In genomic region chr2:6723602-6724001, GRCm38 (mm10) we compare ENCODE assay signal across 16 mouse cellular contexts.
DNase-seq lines count a peak whose midpoint lies in the region; ATAC-seq lines count a peak whose summit lies in the region.
"Had no signal": no experiment of that assay in that cellular context is flagged by ENCODE, and none has a peak within 500 bp of the region (broad histone marks: within the 10 kb centered on the region; RNA-seq: fewer than 3 reads in every experiment).

No protein-coding gene starts in this region.

- WGBS in liver, embryonic 16.5 days (ENCODE audit: insufficient replicate concordance): 16% methylated on average over 2 of the region's 2 CpGs
- 68% methylated on average over 2 of the region's 2 CpGs for WGBS in forebrain, embryonic 15.5 days

- H3K4me3 ChIP-seq in liver, embryonic 16.5 days (ENCODE audit: low read depth, low read length): no peak overlapping the region
- no peak overlapping the region for H3K4me3 ChIP-seq in forebrain, embryonic 15.5 days
- H3K4me3 ChIP-seq: heart, embryonic 12.5 days; hindbrain, embryonic 15.5 days; left cerebral cortex, adult 2 months; midbrain, embryonic 13.5 days; neural tube, embryonic 15.5 days had no signal

- H3K27me3 ChIP-seq in liver, embryonic 16.5 days (ENCODE audit: control insufficient read depth, insufficient read depth, low read depth, low read length): no peaks in the 10 kb centered on the region
- no peaks in the 10 kb centered on the region for H3K27me3 ChIP-seq in splenic B cell, adult 2 months (ENCODE audit: control insufficient read depth, insufficient read depth, low read length, poor library complexity, severe bottlenecking)
- no peaks in the 10 kb centered on the region for H3K27me3 ChIP-seq in forebrain, embryonic 15.5 days
- H3K27me3 ChIP-seq: heart, embryonic 12.5 days; hindbrain, embryonic 15.5 days; midbrain, embryonic 13.5 days; neural tube, embryonic 15.5 days had no signal

- H3K4me1 ChIP-seq in liver, embryonic 16.5 days (ENCODE audit: control insufficient read depth, low read depth, low read length): no peaks in the 10 kb centered on the region
- H3K4me1 ChIP-seq in forebrain, embryonic 15.5 days: peaks cover 74% of the 10 kb centered on the region

- no peaks in the 10 kb centered on the region for H3K9me3 ChIP-seq in liver, embryonic 16.5 days (replicated peaks; ENCODE audit: control insufficient read depth, low read length)
- no peaks in the 10 kb centered on the region for H3K9me3 ChIP-seq in forebrain, embryonic 15.5 days
- H3K9me3 ChIP-seq: heart, embryonic 12.5 days; hindbrain, embryonic 15.5 days; midbrain, embryonic 13.5 days; neural tube, embryonic 15.5 days had no signal

- H3K9ac ChIP-seq in liver, embryonic 16.5 days (ENCODE audit: low read depth, low read length): no peak overlapping the region
- no peak overlapping the region for H3K9ac ChIP-seq in forebrain, embryonic 15.5 days (replicated peaks)
- H3K9ac ChIP-seq: heart, embryonic 12.5 days; hindbrain, embryonic 15.5 days; liver, embryonic 14.5 days; midbrain, embryonic 13.5 days; neural tube, embryonic 15.5 days had no signal

- intact Hi-C loops in left cerebral cortex, postnatal 10 days (cut with DNase I): loop anchor here (10.0 kb wide), 1 partner anchor 151 kb away; no protein-coding TSS in a partner anchor
- intact Hi-C loops in heart, postnatal 36 days (cut with DNase I): no loop called here

- ATAC-seq in liver, embryonic 16.5 days (ENCODE audit: low read depth): peak; percentile 45; the same call in 1 of the 2 replicates
- ATAC-seq in forebrain, embryonic 15.5 days (replicated peaks): no peak
- ATAC-seq: midbrain, embryonic 13.5 days had no signal

- DNase-seq in spleen, postnatal 36 days (ENCODE audit: low spot score in 2 of 2): peak; percentile 78 to 82
- DNase-seq in spleen, adult 12 weeks (ENCODE audit: low spot score): no peak
- DNase-seq in NIH3T3 (ENCODE audit: low read depth): peak; percentile 30
- peak; percentile 86 for DNase-seq in splenic B cell, adult 2 months (ENCODE audit: low read depth, low spot score)
- no peak for DNase-seq in left cerebral cortex, postnatal 10 days (ENCODE audit: extremely low spot score in 1 of 2, low spot score in 2 of 2)
- DNase-seq in heart, postnatal 36 days: no peak
- DNase-seq: cerebellum, postnatal 14 days; kidney, postnatal 14 days had no signal

- no peaks in the 10 kb centered on the region for H3K36me3 ChIP-seq in liver, embryonic 16.5 days (ENCODE audit: control insufficient read depth, insufficient read depth)
- H3K36me3 ChIP-seq in splenic B cell, adult 2 months (ENCODE audit: control insufficient read depth, insufficient read depth, low read length, poor library complexity, severe bottlenecking): no peaks in the 10 kb centered on the region; the same call in 1 of the 2 replicates
- no peaks in the 10 kb centered on the region for H3K36me3 ChIP-seq in forebrain, embryonic 15.5 days
- H3K36me3 ChIP-seq: heart, embryonic 12.5 days; hindbrain, embryonic 15.5 days; midbrain, embryonic 13.5 days; neural tube, embryonic 15.5 days had no signal

- H3K4me2 ChIP-seq in liver, embryonic 16.5 days (ENCODE audit: low read depth, low read length): no peak overlapping the region
- no peak overlapping the region for H3K4me2 ChIP-seq in forebrain, embryonic 15.5 days (replicated peaks)
- H3K4me2 ChIP-seq: heart, embryonic 12.5 days; hindbrain, embryonic 15.5 days; midbrain, embryonic 13.5 days; neural tube, embryonic 15.5 days had no signal

- no peak overlapping the region for H3K27ac ChIP-seq in liver, embryonic 16.5 days (ENCODE audit: low read length)
- no peak overlapping the region for H3K27ac ChIP-seq in forebrain, embryonic 15.5 days (replicated peaks)
- H3K27ac ChIP-seq: hindbrain, embryonic 15.5 days; liver, embryonic 14.5 days had no signal

Comparison
In these comparisons a context has a peak if more than half of its experiments do, and no peak if none do; other contexts are left out.
1. DNase-seq: peak in spleen, postnatal 36 days (2 of 2), NIH3T3 (single experiment) and splenic B cell, adult 2 months (single experiment); none in spleen, adult 12 weeks (single experiment), left cerebral cortex, postnatal 10 days (0 of 2) and heart, postnatal 36 days (0 of 2).